ENCODE assay signal across 8 mouse cellular contexts in genomic region chr15:8108966-8109743, GRCm38 (mm10). TPM values are rescaled to one million over a fixed set of nuclear protein-coding genes. Genes with fewer than 3 reads are reported as not detected.
DNase-seq lines count a peak whose midpoint lies in the region; ATAC-seq lines count a peak whose summit lies in the region.

Gene Nup155, plus strand, starts transcription at chr15:8109273.

- under 1% methylated on average over 53 of the region's 54 CpGs for WGBS in heart, embryonic 14.5 days
- under 1% methylated on average over 54 of the region's 54 CpGs for WGBS in liver, embryonic 13.5 days (ENCODE audit: insufficient replicate concordance)
- under 1% methylated on average over 53 of the region's 54 CpGs for WGBS in stomach, embryonic 16.5 days

- DNase-seq in c-Kit-negative CD71-positive TER-119-positive erythroid progenitor cells, embryonic 14.5 days (ENCODE audit: low read depth, low spot score): peak; percentile 80
- DNase-seq in fibroblast of lung, adult 2 months (ENCODE audit: low read depth): peak; percentile 78
- peak; percentile 94 for DNase-seq in kidney, postnatal 14 days
- DNase-seq in liver, embryonic 13.5 days: peak; percentile 82
- DNase-seq in neural tube, embryonic 10.5 days (ENCODE audit: extremely low spot score, low spot score): peak; percentile 92

- peak within 1 kb of the TSS; percentile 86 for H3K4me2 ChIP-seq in heart, embryonic 14.5 days (ENCODE audit: low read length)
- H3K4me2 ChIP-seq in liver, embryonic 13.5 days: peak within 1 kb of the TSS; percentile 76
- peak within 1 kb of the TSS; percentile 86 for H3K4me2 ChIP-seq in stomach, embryonic 16.5 days (ENCODE audit: low read depth, low read length)

- H3K9ac ChIP-seq in heart, embryonic 14.5 days (ENCODE audit: low read length): peak within 1 kb of the TSS; percentile 89
- H3K9ac ChIP-seq in liver, embryonic 13.5 days: peak within 1 kb of the TSS; percentile 81
- H3K9ac ChIP-seq in stomach, embryonic 16.5 days (ENCODE audit: low read length): peak within 1 kb of the TSS; percentile 88

- H3K9me3 ChIP-seq in heart, embryonic 14.5 days (ENCODE audit: control insufficient read depth, low read length): no peaks in the 10 kb centered on the region
- H3K9me3 ChIP-seq in liver, embryonic 13.5 days (replicated peaks): no peaks in the 10 kb centered on the region
- no peaks in the 10 kb centered on the region for H3K9me3 ChIP-seq in stomach, embryonic 16.5 days (replicated peaks; ENCODE audit: control insufficient read depth, low read length)

- ATAC-seq in CD4-positive, CD25-positive, alpha-beta regulatory T cell, adult 4 months: peak; percentile 98
- ATAC-seq in heart, embryonic 14.5 days (ENCODE audit: insufficient number of reproducible peaks, insufficient read depth, low FRiP score, low read depth): peak; percentile 93
- ATAC-seq in liver, embryonic 13.5 days (ENCODE audit: low read depth): peak; percentile 93
- ATAC-seq in stomach, embryonic 16.5 days (ENCODE audit: insufficient read depth, low FRiP score): peak; percentile 95

- peaks cover 3 to 20% of the 10 kb centered on the region in 2 experiments; a peak in 3 of 4 replicates for H3K4me1 ChIP-seq in heart, embryonic 14.5 days (ENCODE audit: control insufficient read depth in 2 of 2, insufficient read depth in 2 of 2, low read length in 2 of 2)
- H3K4me1 ChIP-seq in liver, embryonic 13.5 days (replicated peaks): peaks cover 26% of the 10 kb centered on the region
- peaks cover 12% of the 10 kb centered on the region for H3K4me1 ChIP-seq in stomach, embryonic 16.5 days (ENCODE audit: control insufficient read depth, insufficient read depth, low read length)

- no peaks in the 10 kb centered on the region for H3K27me3 ChIP-seq in heart, embryonic 14.5 days (ENCODE audit: control insufficient read depth, insufficient read depth, low read length)
- no peaks in the 10 kb centered on the region for H3K27me3 ChIP-seq in liver, embryonic 13.5 days
- no peaks in the 10 kb centered on the region for H3K27me3 ChIP-seq in stomach, embryonic 16.5 days (ENCODE audit: control insufficient read depth, insufficient read depth, low read length)

- peak within 1 kb of the TSS; percentile 57 to 72 for H3K27ac ChIP-seq in heart, embryonic 14.5 days (replicated peaks in 1 of 2; ENCODE audit: control insufficient read depth in 1 of 2, insufficient read depth in 1 of 2, low read depth in 2 of 2, low read length in 2 of 2)
- H3K27ac ChIP-seq in liver, embryonic 13.5 days: peak within 1 kb of the TSS; percentile 76
- peak within 1 kb of the TSS; percentile 75 for H3K27ac ChIP-seq in stomach, embryonic 16.5 days (ENCODE audit: low read length)

- peaks cover 23% of the 10 kb centered on the region for H3K36me3 ChIP-seq in heart, embryonic 14.5 days (ENCODE audit: control insufficient read depth, insufficient read depth, low read length)
- peaks cover 28% of the 10 kb centered on the region for H3K36me3 ChIP-seq in liver, embryonic 13.5 days
- peaks cover 8% of the 10 kb centered on the region for H3K36me3 ChIP-seq in stomach, embryonic 16.5 days (ENCODE audit: control insufficient read depth, insufficient read depth, low read length)

- H3K4me3 ChIP-seq in heart, embryonic 14.5 days (ENCODE audit: control insufficient read depth in 1 of 2, insufficient read depth in 1 of 2, low read depth in 1 of 2, low read length in 2 of 2): peak within 1 kb of the TSS; percentile 83
- H3K4me3 ChIP-seq in liver, embryonic 13.5 days (replicated peaks): peak within 1 kb of the TSS; percentile 73
- peak within 1 kb of the TSS; percentile 77 for H3K4me3 ChIP-seq in stomach, embryonic 16.5 days (replicated peaks; ENCODE audit: low read length)

RNA-seq across cellular contexts. Expression of gene Nup155, which starts in this region (rescaled TPM):
- 10 to 100 TPM in 1 of 2 experiments, 1 to 10 TPM in 1; 8.1 to 11.5 TPM for polyA plus RNA-seq in CD4-positive, CD25-positive, alpha-beta regulatory T cell, adult 4 months (2017; shearing (Covaris generic))
- polyA plus RNA-seq in heart, embryonic 14.5 days (2014; fragmentation: Nextera tagmentation; extraction: Ambion mirVana): 12.7 and 13.2 TPM in 2 replicates
- polyA plus RNA-seq in liver, embryonic 13.5 days (2015; fragmentation: Nextera tagmentation; extraction: Ambion mirVana): 11.6 and 16.5 TPM in 2 replicates
- polyA plus RNA-seq in stomach, embryonic 16.5 days (2015; fragmentation: Nextera tagmentation; extraction: Ambion mirVana): 14.7 and 15.7 TPM in 2 replicates

Comparison
In these comparisons a context has a peak if more than half of its experiments do, and no peak if none do; other contexts are left out.
1. Peak in every context shown above with its lines: DNase-seq, ATAC-seq, H3K4me3 ChIP-seq and H3K27ac ChIP-seq.